Mouse (Mus musculus): ENCODE measurements around the gene Runx2. TPM values are rescaled to one million over a fixed set of nuclear protein-coding genes. Genes with fewer than 3 reads are reported as not detected.

Runx2 gene
- polyA plus RNA-seq, 1 experiment from 2014 or later, result 0.74 TPM

DNA sequence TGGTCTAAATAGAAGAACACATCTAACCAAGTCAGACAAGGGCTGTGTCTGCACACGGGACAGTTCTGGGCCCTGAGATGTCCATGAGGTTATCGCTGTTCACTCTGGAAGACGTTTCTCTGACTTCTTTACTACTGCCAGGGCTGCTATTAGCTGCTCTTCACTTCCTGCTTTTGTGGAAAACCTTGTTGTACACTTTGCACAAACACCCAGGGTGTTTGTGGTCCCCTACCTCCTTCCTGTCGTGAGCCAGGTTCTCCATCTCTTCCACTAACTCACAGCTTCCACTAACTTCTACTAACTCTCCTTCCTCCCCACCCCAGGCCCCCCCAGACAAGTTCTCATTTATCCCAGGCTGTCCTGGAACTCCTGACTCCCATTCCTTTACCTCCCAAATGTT, 350.9 kb downstream of the Runx2 start:
- no peak overlapping the region for H3K4me2 ChIP-seq

DNA sequence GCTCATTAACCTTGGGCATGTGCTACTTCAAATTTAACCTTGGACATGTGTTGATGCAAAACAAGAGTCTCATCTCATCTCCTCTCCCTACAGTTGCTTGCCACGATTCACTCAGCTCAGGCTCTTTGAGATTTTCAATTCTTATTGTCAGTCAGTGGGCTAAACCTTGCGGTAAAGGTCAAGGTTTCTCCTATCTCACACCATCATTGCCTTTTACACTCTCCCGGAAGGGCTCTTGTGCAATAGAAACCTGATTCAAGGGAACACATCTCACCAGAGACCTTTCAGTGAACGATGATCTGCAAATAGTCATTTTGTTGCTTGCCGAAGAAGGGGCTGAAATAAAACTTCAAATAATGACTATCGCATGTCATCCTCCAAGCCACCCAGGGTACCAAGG, 354.4 kb downstream of the Runx2 start:
- Histone ChIP-seq H3K27ac (no peak overlapping the region), H3K27me3 (replicated peaks) (peaks cover 8% of the 10 kb centered on the region; the same call in 1 of the 2 replicates), H3K9ac (no peak overlapping the region), H3K36me3 (no peaks in the 10 kb centered on the region), H3K4me1 (no peaks in the 10 kb centered on the region), H3K4me3 (no peak overlapping the region), H3K9me3 (replicated peaks) (no peaks in the 10 kb centered on the region), H3K4me2 (no peak overlapping the region)
- ATAC-seq, result no peak
- WGBS (ENCODE audit: insufficient replicate concordance), result 67% methylated on average over 6 of the region's 6 CpGs

More for the DNA sequence above, 350.9 kb downstream of the Runx2 start:
- Histone ChIP-seq H3K4me1 (no peaks in the 10 kb centered on the region), H3K9me3 (replicated peaks) (no peaks in the 10 kb centered on the region), H3K27me3 (replicated peaks) (no peaks in the 10 kb centered on the region), H3K27ac (no peak overlapping the region), H3K9ac (no peak overlapping the region), H3K4me3 (no peak overlapping the region), H3K36me3 (no peaks in the 10 kb centered on the region)
- WGBS (ENCODE audit: insufficient replicate concordance), result 31% methylated on average over 4 of the region's 4 CpGs
- no peak for ATAC-seq

DNA sequence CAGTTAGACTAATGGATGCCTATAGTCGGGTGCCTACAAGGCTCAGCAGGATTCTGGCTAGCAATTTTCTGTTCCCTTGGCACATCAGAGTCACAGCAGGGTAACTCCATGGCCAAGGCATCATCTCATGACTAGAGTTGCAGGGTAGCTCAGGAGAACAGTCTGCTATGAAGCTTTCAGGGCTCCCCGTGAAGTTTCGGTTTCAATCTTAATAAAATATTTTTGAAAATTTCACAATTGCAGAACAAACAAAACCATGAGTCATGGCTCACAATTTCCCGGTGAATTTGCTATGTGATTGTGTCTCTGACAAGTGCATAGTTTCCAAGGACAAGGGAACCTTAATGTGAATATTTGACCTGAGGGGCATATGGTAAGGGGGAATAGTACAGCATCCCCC, 355.6 kb downstream of the Runx2 start:
- no peak overlapping the region for H3K4me2 ChIP-seq
- H3K4me1 ChIP-seq, result no peaks in the 10 kb centered on the region
- H3K9me3 ChIP-seq (replicated peaks), result no peaks in the 10 kb centered on the region
- H3K9ac ChIP-seq, result no peak overlapping the region
- H3K4me3 ChIP-seq, result no peak overlapping the region
- WGBS (ENCODE audit: insufficient replicate concordance), result 75% methylated on average over 4 of the region's 4 CpGs
- no peak overlapping the region for H3K27ac ChIP-seq
- peaks cover 10% of the 10 kb centered on the region; the same call in 1 of the 2 replicates for H3K27me3 ChIP-seq (replicated peaks)
- no peak for ATAC-seq
- no peaks in the 10 kb centered on the region for H3K36me3 ChIP-seq

DNA sequence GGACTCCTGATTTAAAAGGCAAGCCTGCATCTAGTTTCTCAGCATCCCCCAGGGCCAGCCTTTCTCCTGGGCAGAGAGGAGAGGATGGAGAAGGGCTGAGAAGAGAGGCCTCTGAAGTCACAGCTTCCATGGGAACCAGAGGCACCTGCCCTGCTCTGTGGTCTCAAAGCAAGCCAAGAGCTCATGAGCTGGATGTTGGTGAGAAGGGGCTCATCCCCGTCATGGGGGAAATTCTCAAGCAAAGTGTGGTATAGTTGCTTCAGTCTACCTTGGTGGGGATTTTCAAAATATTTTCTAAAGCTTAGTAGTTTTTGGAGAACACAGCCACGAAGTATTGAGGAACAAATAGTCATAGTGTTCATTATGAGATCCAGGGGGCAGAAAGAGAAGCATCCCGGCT, 357.9 kb downstream of the Runx2 start:
- Histone ChIP-seq H3K4me2 (no peak overlapping the region), H3K36me3 (no peaks in the 10 kb centered on the region), H3K9ac (no peak overlapping the region), H3K4me3 (no peak overlapping the region), H3K4me1 (no peaks in the 10 kb centered on the region), H3K27me3 (replicated peaks) (peaks cover 10% of the 10 kb centered on the region; the same call in 1 of the 2 replicates), H3K9me3 (replicated peaks) (no peaks in the 10 kb centered on the region), H3K27ac (no peak overlapping the region)
- 68% methylated on average over 3 of the region's 3 CpGs for WGBS (ENCODE audit: insufficient replicate concordance)
- no peak for ATAC-seq

DNA sequence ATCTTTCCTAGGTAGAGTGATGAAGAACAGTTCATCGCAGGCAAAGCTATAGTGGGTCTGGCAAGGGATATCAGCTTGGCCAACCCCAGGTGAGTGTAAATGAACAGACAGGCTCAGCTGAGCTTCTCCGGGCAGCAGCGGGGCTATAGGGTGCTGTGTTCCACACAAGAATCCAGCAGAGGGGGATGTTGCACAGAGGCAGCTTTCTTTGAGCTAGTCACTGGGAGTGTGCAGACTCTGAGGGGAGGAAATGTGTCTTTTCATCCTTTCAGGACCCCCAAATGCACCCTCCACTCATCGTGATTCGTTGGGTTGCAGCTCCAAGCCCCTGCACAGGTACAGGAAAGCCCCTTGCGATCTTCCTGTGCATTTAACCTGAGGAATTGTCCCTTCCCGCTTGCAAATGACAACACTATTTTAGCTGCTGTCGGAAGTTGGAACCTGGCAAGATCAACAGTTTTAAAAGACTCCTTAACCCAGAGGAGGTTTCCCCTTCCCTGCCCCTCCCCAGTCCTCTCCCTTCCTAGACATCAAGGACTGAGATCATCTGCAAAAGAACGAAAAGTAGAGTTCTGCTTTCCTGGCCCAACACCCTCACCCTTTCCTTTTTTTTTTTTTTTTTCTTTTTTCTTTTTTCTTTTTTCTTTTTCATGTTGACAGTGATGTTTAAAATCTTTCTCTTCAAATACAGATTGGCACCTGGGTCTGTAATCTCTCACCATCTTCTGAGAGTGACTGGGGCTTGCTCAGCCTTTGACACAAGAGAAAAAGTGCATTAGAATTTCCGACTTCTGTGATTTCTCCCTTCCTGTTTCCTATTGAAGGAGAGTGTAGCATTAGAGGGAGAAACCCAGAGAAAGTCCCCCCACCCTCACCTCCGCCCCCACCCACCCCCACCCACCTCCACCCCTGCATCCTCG, 358.7 kb downstream of the Runx2 start:
- Histone ChIP-seq H3K27me3 (replicated peaks) (peaks cover 10% of the 10 kb centered on the region; the same call in 1 of the 2 replicates), H3K36me3 (no peaks in the 10 kb centered on the region), H3K9ac (no peak overlapping the region), H3K9me3 (replicated peaks) (no peaks in the 10 kb centered on the region), H3K4me3 (no peak overlapping the region), H3K4me1 (no peaks in the 10 kb centered on the region), H3K4me2 (no peak overlapping the region), H3K27ac (no peak overlapping the region)
- ATAC-seq, result no peak
- WGBS (ENCODE audit: insufficient replicate concordance), result 31% methylated on average over 12 of the region's 12 CpGs

DNA sequence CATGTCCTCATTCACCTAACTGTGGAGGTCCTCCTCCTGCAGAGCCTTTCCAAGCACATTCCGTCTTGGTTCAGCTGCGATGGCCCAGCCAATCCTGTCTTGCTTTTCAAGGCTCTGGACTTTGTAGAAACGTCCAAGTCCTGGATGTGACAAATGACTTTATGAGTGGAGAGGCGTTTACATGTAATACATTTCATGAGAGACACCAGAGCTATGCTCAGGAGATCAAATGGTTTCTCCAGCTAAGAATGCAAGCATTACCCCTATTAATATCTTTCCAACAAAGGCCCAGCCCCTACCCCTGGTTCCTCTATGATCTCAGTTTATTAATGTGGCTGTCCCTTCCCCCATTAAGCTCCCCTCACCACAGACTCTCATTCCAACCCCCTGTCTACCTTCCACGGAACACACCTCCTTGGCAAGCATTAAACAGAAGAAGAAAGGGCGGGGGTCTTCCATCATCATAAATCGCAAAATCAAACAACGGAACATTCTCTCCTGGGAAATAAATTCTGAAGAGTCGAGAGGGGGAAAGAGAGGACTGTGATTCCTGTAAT, 364.6 kb downstream of the Runx2 start:
- Histone ChIP-seq H3K27ac (no peak overlapping the region), H3K9ac (no peak overlapping the region), H3K4me1 (no peaks in the 10 kb centered on the region), H3K4me2 (no peak overlapping the region), H3K27me3 (replicated peaks) (0 out of 2 replicates have a peak, but pooled peaks cover under 1% of the 10 kb centered on the region), H3K36me3 (no peaks in the 10 kb centered on the region), H3K4me3 (no peak overlapping the region), H3K9me3 (replicated peaks) (no peaks in the 10 kb centered on the region)
- ATAC-seq, result no peak
- WGBS (ENCODE audit: insufficient replicate concordance), result 63% methylated on average over 9 of the region's 9 CpGs

Other genes starting within 250 kb of the Runx2 start
- 10.9 and 11.1 TPM in 2 replicates for gene Supt3, start 37.6 kb downstream of the Runx2 start, polyA plus RNA-seq (2016; fragmentation: Nextera tagmentation; extraction: Ambion mirVana)